Mouse (Mus musculus) bone marrow, adult 2 months (tissue): ENCODE measurements at regions not wholly inside any gene's neighbourhood (a gene's known extent, or its start where the extent isn't known, plus 50 kb on each side); places are given as distances from the start of the nearest gene placed in this dataset.

Experiments used
- CTCF ChIP-seq: fragments of 200-500 bp; IDR thresholded peaks from 2 replicates; pipeline ENCODE4 v1.5.1; 2011; ENCODE audit warnings: low read length, control low read depth; ENCODE audit not compliant: control insufficient read depth, insufficient read depth
- POLR2A ChIP-seq: fragments of 200-500 bp; IDR thresholded peaks from 2 replicates; pipeline ENCODE4 v1.6.1; 2011; ENCODE audit warnings: low read depth, mild to moderate bottlenecking, control low read depth, low read length, borderline replicate concordance; ENCODE audit not compliant: control insufficient read depth

DNA sequence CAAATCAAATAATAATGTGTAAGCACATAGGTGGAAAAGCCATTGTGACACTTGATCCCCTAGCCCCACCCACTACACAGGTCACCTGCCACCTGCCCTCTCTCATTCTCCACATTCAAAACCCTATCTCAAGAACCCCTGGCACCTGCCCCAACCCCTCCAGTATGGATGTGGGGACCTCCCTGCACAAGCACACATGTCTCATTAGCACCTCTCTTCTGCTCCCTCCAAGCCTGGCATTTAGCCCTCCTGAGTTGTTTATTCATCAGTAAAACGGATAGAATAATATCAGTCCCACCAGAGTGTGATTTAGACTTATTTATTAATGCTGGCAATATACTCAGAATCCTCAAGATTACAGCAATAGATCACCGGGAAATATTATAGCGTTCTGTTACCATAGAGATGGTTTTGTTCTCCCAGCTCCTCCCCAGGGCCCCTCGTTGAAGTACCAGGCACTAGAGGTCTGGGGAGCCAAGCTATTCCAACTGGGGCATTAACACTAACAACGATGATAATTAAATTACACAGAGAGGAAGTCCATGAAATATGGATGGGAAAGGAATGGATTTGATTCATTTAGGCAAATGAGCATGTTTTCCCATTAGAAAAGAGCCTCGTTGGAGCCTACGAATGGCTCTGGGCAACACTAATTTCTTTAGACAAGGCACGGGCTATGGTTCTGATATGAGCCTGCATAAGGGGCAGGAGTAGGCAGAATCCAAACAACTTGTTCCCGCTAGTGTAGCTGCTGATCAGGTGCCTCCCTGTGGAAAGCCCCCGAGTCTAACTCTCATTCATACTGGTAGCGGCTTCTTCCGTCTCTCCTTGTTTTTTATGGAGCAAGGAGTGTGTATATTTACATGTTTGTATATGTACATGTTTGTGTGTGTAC lies 148.1 kb upstream of the Hs6st1 start:
- TF ChIP-seq POLR2A (no peak), CTCF (no peak)
